Mouse (Mus musculus): ENCODE data around the gene Rhox3e. TPM values are rescaled to one million over a fixed set of nuclear protein-coding genes. Genes with fewer than 3 reads are reported as not detected.
"Not testable (repeated sequence)": the region's sequence is repeated elsewhere in the genome, so short reads cannot be mapped to it uniquely, and the experiment has no call there.

Gene Rhox3e
- under 1 TPM in 1 of 2 experiments, not detected in 1; 0.76 TPM for total RNA-seq (2021)
- long read RNA-seq, experiment 1, partial matches to known transcripts: 0 of 1 reads
- long read RNA-seq, experiment 1, other reads (novel, unspliced or antisense): 1 of 1 reads
- long read RNA-seq, experiment 2: 0 reads

- DNase-seq; intact Hi-C loops (cut with DNase I): not testable (repeated sequence)
These were observed at the start of gene Rhox3e for GRCm38 (mm10) chrX:37541719-37542118. Gene Rhox3e (plus strand): TSS chrX:37542019.

GRCm38 (mm10) chrX:37514059-37514458 lies 27.8 kb upstream of the Rhox3e start, which contains the start of gene Rhox4d:
Gene Rhox4d (plus strand): TSS chrX:37514359.
- DNase-seq; intact Hi-C loops (cut with DNase I): not testable (repeated sequence)

GRCm38 (mm10) chrX:37530152-37530551 lies 11.7 kb upstream of the Rhox3e start, which contains the start of gene Rhox2e:
Gene Rhox2e (plus strand): TSS chrX:37530452.
- DNase-seq; intact Hi-C loops (cut with DNase I): not testable (repeated sequence)

GRCm38 (mm10) chrX:37557112-37557511 lies 15.3 kb downstream of the Rhox3e start, which contains the start of gene Rhox4e:
Gene Rhox4e (plus strand): TSS chrX:37557412.
- DNase-seq; intact Hi-C loops (cut with DNase I): not testable (repeated sequence)

GRCm38 (mm10) chrX:37571105-37571504 lies 29.3 kb downstream of the Rhox3e start, which contains the start of gene Rhox2f:
Gene Rhox2f (plus strand): TSS chrX:37571405.
- intact Hi-C loops (cut with DNase I); DNase-seq: not testable (repeated sequence)

GRCm38 (mm10) chrX:37572638-37573037 lies 30.8 kb downstream of the Rhox3e start:
- intact Hi-C loops (cut with DNase I); DNase-seq: not testable (repeated sequence)

- DNase-seq; intact Hi-C loops (cut with DNase I): not testable (repeated sequence)
These were observed 38.9 kb downstream of the Rhox3e start, which contains the start of gene Rhox3f for GRCm38 (mm10) chrX:37580692-37581091. Gene Rhox3f (plus strand): TSS chrX:37580992.

Other genes with a start within 250 kb of the Rhox3e start
- gene Rhox3a2, start 162.0 kb upstream of the Rhox3e start, total RNA-seq (2021): not detected
- gene Rhox4a2, start 151.2 kb upstream of the Rhox3e start, total RNA-seq (2021): not detected
- not detected for gene Rhox2b, start 130.0 kb upstream of the Rhox3e start, total RNA-seq (2021)
- not detected for gene Rhox4b, start 109.5 kb upstream of the Rhox3e start, total RNA-seq (2021)
- gene Rhox2c, start 88.3 kb upstream of the Rhox3e start, total RNA-seq (2021): not detected
- gene Rhox3c, start 83.4 kb upstream of the Rhox3e start, total RNA-seq (2021): not detected
- gene Rhox4c, start 61.7 kb upstream of the Rhox3e start, total RNA-seq (2021): not detected
- gene Rhox2d, start 48.6 kb upstream of the Rhox3e start, total RNA-seq (2021): not detected
- gene Rhox4d, start 27.7 kb upstream of the Rhox3e start, total RNA-seq (2021): not detected
- gene Rhox2e, start 11.6 kb upstream of the Rhox3e start, total RNA-seq (2021): not detected
- not detected for gene Rhox4e, start 15.4 kb downstream of the Rhox3e start, total RNA-seq (2021)
- not detected for gene Rhox2f, start 29.4 kb downstream of the Rhox3e start, total RNA-seq (2021)
- not detected for gene Rhox3f, start 39.0 kb downstream of the Rhox3e start, total RNA-seq (2021)
- not detected for gene Rhox4f, start 65.7 kb downstream of the Rhox3e start, total RNA-seq (2021)
- not detected for gene Rhox3g, start 86.6 kb downstream of the Rhox3e start, total RNA-seq (2021)
- not detected for gene Rhox2g, start 101.5 kb downstream of the Rhox3e start, total RNA-seq (2021)
- not detected for gene Rhox4g, start 109.3 kb downstream of the Rhox3e start, total RNA-seq (2021)
- gene Rhox3h, start 126.7 kb downstream of the Rhox3e start, total RNA-seq (2021): not detected
- not detected for gene Rhox2h, start 131.3 kb downstream of the Rhox3e start, total RNA-seq (2021)